Mouse (Mus musculus): ENCODE data around the gene Ppp1r12b.

Ppp1r12b gene

DNA sequence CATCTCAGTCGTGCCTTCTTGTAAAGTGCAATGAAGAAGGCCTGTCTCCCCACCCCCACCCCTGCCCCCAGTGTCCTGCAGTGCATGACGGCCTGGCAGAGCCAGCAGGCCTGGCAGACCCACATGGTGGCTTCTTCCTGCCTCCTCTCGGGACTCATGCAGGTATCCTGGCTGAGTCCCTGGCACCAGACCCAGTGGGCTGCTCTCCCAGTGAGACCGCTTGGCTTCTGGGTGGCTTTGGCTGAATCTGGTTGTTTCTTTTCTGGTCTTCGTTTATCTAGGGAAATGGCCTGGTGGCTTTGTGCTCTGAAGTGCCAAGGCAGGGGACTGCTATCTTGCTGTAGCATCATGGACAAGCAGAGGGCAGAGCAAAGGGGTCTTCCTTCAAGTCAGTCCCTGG lies 240.7 kb downstream of the Ppp1r12b start:
- no peak for DNase-seq (ENCODE audit: low spot score in 2 of 2)

DNA sequence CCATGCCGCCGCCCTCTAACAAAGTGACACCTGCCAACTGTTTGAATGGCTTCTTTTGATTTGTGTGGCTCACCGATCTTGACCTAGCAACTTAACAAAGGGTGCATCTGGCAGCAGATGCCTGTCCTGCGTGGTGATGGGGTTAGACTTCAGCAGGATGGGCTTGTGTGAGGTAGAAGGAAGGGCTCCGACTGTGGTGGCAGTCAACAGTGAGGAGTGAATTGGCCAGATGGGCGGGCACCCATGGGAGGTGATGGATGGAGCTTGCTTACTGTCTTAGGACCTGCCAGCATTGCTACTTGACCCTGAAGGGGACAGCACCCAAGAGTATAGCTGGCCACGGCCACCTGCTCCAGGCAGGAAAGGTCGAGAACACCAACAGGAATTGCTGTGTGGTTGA lies 241.6 kb downstream of the Ppp1r12b start:
- DNase-seq (ENCODE audit: low spot score in 2 of 2) = no peak

DNA sequence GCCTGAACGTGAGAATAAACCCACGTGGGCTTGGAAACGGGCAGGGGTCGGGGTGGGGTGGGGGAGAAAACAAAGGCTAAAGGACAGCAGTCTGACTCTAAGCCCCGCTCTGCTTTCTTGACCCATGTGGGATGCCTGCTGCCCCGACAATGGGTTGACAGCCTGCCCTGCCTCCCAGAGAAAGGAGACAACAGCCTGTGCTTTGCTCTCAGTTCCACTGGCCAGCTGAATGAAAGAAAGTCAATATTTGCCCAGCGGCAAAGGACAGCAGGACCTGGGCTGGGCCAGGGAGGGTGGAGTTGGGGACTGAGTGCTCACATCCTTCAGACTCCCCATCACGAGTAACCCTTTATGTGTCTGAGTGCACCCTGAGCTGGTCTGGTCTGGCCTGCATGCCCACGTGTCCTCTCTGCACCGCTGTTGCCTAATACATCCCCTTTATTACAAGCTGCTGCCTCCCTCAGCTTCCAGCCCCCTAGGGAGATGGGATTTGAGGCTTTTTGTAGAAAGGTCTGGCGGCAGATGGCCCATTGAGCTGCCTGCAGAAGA lies 242.2 kb downstream of the Ppp1r12b start:
- DNase-seq (ENCODE audit: low spot score in 2 of 2) = no peak

DNA sequence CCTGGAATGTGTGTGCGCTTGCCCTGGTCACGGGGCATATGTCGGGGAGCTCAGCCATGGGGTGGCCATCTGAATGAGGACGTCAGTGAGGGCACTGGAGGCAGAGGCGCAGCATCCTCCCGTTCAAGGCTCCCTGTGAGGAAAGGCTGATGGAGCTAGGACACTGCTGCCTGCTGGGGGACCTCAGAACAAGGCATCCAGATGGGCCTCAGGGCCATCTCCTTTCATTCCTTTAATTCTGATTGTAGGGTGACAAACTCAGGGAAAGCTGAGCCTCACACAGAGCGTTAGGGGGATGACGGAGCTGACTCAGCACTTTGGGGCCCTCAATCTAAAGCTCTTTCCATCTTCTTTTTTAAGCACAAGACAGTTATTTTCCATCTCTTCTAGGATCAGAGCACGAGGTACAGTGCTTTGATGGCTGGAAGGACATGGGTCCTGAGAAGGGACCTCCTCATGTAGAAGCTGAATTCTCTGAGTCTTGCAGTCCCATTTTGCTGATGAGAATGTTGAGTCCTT lies 242.9 kb downstream of the Ppp1r12b start:
- no peak for DNase-seq (ENCODE audit: low spot score in 2 of 2)

DNA sequence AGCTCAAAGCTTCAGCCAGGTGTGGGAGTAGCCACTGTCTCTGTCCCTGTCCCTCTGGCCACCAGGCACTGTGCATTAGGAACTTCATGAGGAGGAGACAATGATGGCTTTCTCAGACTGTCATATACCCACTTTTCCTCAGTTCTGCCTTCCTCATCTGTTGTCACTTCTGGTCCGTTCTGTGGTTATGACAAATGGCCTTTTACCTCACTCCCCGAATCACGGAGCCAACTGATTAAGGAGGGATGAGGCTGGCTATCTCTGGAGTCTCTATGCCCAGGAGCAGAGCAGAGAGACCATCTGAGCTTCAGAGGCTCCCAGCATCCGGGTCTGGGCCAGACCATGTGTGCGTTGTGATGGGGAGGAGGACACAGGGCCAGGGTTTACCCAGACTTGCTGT lies 244.1 kb downstream of the Ppp1r12b start:
- DNase-seq (ENCODE audit: low spot score in 2 of 2) = no peak

DNA sequence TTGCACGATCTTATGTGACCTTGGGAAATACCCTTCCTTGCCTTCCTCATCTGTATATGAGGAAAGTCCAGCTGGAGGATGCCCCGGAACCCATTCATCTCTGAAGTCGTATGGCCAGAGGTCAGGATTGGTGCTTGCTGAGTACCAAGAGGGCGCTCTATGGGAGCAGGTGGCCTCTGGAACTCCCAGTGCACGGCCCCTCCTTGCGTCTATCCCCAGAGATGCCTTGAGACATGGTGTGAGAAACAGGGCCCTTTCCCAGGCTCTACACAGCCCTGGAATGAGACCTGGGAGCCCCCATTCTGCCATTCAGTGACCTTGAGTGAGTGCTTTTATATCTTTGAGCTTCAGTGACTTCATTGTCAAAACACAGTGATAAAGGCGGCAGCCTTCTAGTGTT lies 244.7 kb downstream of the Ppp1r12b start:
- no peak for DNase-seq (ENCODE audit: low spot score in 2 of 2)

DNA sequence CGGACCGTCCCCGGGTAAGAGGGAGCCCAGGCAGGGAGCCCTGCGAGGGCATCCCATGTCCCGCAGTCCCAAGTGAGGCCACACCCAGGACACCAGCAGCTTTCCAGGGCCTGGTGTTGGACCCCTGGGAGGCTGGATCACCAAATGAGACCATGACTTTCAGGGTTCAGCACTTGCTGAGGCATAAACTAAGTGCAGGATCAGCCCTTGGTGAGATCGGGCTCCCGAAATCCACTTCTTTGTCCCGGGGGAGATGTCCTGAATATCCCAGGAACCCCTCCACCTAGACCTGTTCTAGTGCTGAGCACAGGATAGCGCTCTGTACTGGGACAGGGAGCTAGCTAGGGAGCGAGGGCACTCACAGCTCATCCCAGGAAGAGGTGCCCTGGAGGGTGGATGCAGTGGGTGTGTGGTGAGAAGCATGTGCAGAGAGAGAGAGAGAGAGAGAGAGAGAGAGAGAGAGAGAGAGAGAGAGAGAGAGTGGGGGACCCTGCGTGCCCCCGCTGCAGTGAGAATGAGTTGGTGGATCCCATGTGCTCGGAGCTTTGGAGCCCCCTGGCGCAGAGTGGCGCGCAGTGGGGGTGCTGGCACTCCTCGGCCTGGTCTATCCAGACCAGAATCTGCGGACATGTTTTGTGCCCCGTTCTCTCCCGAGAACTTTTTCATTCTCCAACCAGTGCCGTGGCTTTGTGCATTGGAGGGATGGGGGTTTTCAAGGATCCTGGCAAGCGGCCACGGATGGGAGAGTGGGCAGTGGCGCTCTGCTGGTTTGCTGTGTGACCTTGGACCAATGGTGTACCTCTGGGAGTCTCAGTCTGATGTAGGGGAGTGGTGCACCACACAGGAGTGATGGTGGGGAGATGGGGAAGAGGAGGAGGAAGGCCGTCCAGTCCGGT lies 246.1 kb downstream of the Ppp1r12b start:
- DNase-seq (ENCODE audit: low spot score in 2 of 2) = no peak

DNA sequence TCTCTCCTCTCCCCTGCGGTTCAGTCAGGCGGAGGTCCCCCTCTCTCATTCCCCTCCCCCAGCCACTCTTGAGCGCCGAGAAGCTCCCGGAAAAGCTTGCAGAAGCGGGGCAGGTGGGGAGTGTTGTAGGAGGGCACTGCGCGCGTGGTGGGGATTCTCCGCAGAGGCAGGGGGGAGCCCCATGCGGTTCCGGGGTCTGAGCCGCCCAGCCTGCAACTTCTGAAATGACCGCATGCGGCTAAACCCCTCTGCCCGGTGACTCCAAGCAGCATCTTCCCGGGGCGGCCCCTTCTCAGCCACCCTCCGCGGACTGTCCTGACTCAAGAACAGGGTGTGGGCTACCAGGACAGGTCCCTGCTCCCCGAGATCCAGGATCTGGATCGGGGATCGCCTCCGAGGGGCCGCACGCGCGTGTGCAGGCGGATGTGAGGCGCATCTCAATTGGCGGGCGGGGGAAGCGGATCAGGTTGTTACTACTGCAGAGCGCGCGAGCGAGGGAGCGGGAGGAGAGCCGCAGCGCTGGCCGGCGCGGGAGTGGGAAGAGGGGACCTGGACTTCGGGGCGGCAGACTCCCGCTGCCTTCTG lies 246.8 kb downstream of the Ppp1r12b start:
- peak in 1 of 2 experiments; percentile 35 for DNase-seq (ENCODE audit: low spot score in 2 of 2)

DNA sequence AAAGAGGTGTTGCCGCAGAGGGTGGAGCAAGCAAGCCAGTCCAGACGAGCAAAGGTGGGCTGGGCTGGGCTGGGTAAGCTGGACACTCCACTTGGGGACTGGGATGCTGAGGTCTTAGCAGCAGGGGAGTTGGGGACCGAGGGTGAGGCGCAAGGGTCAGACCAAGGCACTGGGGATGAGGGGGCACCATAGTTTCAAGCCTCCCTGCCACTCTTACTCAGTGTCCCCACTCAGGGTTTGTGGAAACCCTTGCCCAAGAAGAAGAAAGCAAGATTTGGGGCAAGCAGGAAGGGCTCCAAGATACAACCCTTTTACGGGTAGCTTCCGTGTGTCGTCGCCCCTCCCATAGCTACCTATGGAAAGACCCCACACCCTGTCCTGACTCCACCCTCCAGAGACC lies 247.5 kb downstream of the Ppp1r12b start:
- no peak for DNase-seq (ENCODE audit: low spot score in 2 of 2)

DNA sequence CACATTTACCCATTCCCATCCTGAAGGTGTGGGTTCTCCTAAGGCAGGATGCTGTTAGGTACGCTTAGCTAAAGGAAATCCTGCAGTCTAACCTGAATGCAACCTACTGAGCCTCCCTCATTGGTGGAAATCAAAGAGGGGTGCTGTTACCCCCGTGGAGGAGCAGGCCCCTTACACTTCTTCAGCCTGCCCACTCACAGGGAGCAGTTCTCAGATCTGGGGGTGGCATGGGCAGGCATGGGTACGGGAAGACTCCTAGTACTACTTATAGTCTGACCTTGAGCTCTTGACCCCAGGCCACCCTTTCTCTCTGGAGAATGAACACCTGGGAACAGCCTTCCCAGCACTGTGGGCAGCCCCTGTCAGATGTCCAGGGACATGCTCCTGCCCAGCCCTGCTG lies 248.2 kb downstream of the Ppp1r12b start:
- no peak for DNase-seq (ENCODE audit: low spot score in 2 of 2)

DNA sequence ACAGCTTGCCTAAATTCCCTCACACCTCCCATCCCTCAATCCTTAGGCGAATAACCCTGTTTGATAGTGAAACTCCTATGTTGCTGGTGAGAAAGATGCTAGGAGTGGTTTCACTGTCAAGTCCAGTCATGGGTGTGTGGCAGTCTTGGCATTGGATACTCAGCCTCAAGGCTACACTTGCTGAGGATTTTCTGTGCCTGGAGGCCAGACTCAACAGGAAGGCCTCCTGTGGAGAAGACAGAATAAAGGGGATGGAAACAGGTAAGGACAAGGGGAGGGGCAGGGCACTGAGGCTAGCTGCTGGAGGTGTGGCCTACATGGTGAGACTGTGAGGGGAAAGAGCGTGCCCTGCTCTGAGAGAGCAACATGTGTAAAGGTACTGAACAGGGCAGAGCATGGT lies 249.2 kb downstream of the Ppp1r12b start:
- no peak for DNase-seq (ENCODE audit: low spot score in 2 of 2)
